Mouse (Mus musculus): ENCODE results near the gene Snx15. TPM values are rescaled to one million over a fixed set of nuclear protein-coding genes. Genes with fewer than 3 reads are reported as not detected.
A peak's percentile ranks its signal among the peaks of the same experiment; 100 is the strongest.

Snx15 gene
- 13.7 and 15.7 TPM in 2 replicates for polyA plus RNA-seq (2012; rRNA removed)

- H3K4me3 ChIP-seq (ENCODE audit: control insufficient read depth, low read depth, low read length): peak within 1 kb of the TSS; percentile 82
- H3K36me3 ChIP-seq (ENCODE audit: control insufficient read depth, insufficient read depth, low read length): no peaks in the 10 kb centered on the region
- TF ChIP-seq CTCF (IDR thresholded peaks at IDR 0.05; ENCODE audit: control insufficient read depth, insufficient read depth, insufficient replicate concordance, low read depth, low read length) (no peak), POLR2A (IDR thresholded peaks at IDR 0.05; ENCODE audit: control insufficient read depth, low read depth, low read length) (peak; percentile 58)
These were observed at the start of gene Snx15 for GRCm38 (mm10) chr19:6127760-6128341. Gene Snx15, minus strand, starts transcription at chr19:6128304.

GRCm38 (mm10) chr19:6174771-6175170, 46.7 kb upstream of the Snx15 start:
- Histone ChIP-seq H3K36me3 (ENCODE audit: control insufficient read depth, insufficient read depth, low read length) (no peaks in the 10 kb centered on the region), H3K4me3 (ENCODE audit: control insufficient read depth, low read depth, low read length) (no peak overlapping the region), H3K4me1 (ENCODE audit: control insufficient read depth, insufficient read depth, low read length) (no peaks in the 10 kb centered on the region), H3K27me3 (ENCODE audit: control insufficient read depth, insufficient read depth, low read length) (no peaks in the 10 kb centered on the region), H3K27ac (ENCODE audit: control insufficient read depth, insufficient read depth, low read depth, low read length) (no peak overlapping the region)
- TF ChIP-seq POLR2A (IDR thresholded peaks at IDR 0.05; ENCODE audit: control insufficient read depth, low read depth, low read length) (no peak), CTCF (IDR thresholded peaks at IDR 0.05; ENCODE audit: control insufficient read depth, insufficient read depth, insufficient replicate concordance, low read depth, low read length) (no peak)

More at GRCm38 (mm10) chr19:6127760-6128341, at the start of gene Snx15:
- no peaks in the 10 kb centered on the region for H3K4me1 ChIP-seq (ENCODE audit: control insufficient read depth, insufficient read depth, low read length)
- H3K27ac ChIP-seq (ENCODE audit: control insufficient read depth, insufficient read depth, low read depth, low read length): peak within 1 kb of the TSS; percentile 82
- H3K27me3 ChIP-seq (ENCODE audit: control insufficient read depth, insufficient read depth, low read length): no peaks in the 10 kb centered on the region

- no peaks in the 10 kb centered on the region for H3K36me3 ChIP-seq (ENCODE audit: control insufficient read depth, insufficient read depth, low read length)
- no peaks in the 10 kb centered on the region for H3K27me3 ChIP-seq (ENCODE audit: control insufficient read depth, insufficient read depth, low read length)
- TF ChIP-seq POLR2A (IDR thresholded peaks at IDR 0.05; ENCODE audit: control insufficient read depth, low read depth, low read length) (no peak), CTCF (IDR thresholded peaks at IDR 0.05; ENCODE audit: control insufficient read depth, insufficient read depth, insufficient replicate concordance, low read depth, low read length) (no peak)
- H3K4me3 ChIP-seq (ENCODE audit: control insufficient read depth, low read depth, low read length): no peak overlapping the region
- H3K27ac ChIP-seq (ENCODE audit: control insufficient read depth, insufficient read depth, low read depth, low read length): no peak overlapping the region
- no peaks in the 10 kb centered on the region for H3K4me1 ChIP-seq (ENCODE audit: control insufficient read depth, insufficient read depth, low read length)
These were observed 43.1 kb upstream of the Snx15 start for GRCm38 (mm10) chr19:6171215-6171614.

GRCm38 (mm10) chr19:6166750-6167149, 38.6 kb upstream of the Snx15 start:
- no peaks in the 10 kb centered on the region for H3K4me1 ChIP-seq (ENCODE audit: control insufficient read depth, insufficient read depth, low read length)
- no peaks in the 10 kb centered on the region for H3K27me3 ChIP-seq (ENCODE audit: control insufficient read depth, insufficient read depth, low read length)
- H3K36me3 ChIP-seq (ENCODE audit: control insufficient read depth, insufficient read depth, low read length): no peaks in the 10 kb centered on the region
- no peak overlapping the region for H3K27ac ChIP-seq (ENCODE audit: control insufficient read depth, insufficient read depth, low read depth, low read length)
- no peak overlapping the region for H3K4me3 ChIP-seq (ENCODE audit: control insufficient read depth, low read depth, low read length)
- TF ChIP-seq POLR2A (IDR thresholded peaks at IDR 0.05; ENCODE audit: control insufficient read depth, low read depth, low read length) (no peak), CTCF (IDR thresholded peaks at IDR 0.05; ENCODE audit: control insufficient read depth, insufficient read depth, insufficient replicate concordance, low read depth, low read length) (peak; percentile 22; the same call in 1 of the 2 replicates)

- TF ChIP-seq POLR2A (IDR thresholded peaks at IDR 0.05; ENCODE audit: control insufficient read depth, low read depth, low read length) (no peak), CTCF (IDR thresholded peaks at IDR 0.05; ENCODE audit: control insufficient read depth, insufficient read depth, insufficient replicate concordance, low read depth, low read length) (no peak)
- Histone ChIP-seq H3K27ac (ENCODE audit: control insufficient read depth, insufficient read depth, low read depth, low read length) (no peak overlapping the region), H3K27me3 (ENCODE audit: control insufficient read depth, insufficient read depth, low read length) (no peaks in the 10 kb centered on the region), H3K4me1 (ENCODE audit: control insufficient read depth, insufficient read depth, low read length) (no peaks in the 10 kb centered on the region), H3K36me3 (ENCODE audit: control insufficient read depth, insufficient read depth, low read length) (no peaks in the 10 kb centered on the region), H3K4me3 (ENCODE audit: control insufficient read depth, low read depth, low read length) (no peak overlapping the region)
These were observed 35.9 kb upstream of the Snx15 start for GRCm38 (mm10) chr19:6163872-6164547.

GRCm38 (mm10) chr19:6157220-6157619, 29.1 kb upstream of the Snx15 start:
- Histone ChIP-seq H3K36me3 (ENCODE audit: control insufficient read depth, insufficient read depth, low read length) (no peaks in the 10 kb centered on the region), H3K4me1 (ENCODE audit: control insufficient read depth, insufficient read depth, low read length) (no peaks in the 10 kb centered on the region), H3K27me3 (ENCODE audit: control insufficient read depth, insufficient read depth, low read length) (no peaks in the 10 kb centered on the region), H3K4me3 (ENCODE audit: control insufficient read depth, low read depth, low read length) (no peak overlapping the region), H3K27ac (ENCODE audit: control insufficient read depth, insufficient read depth, low read depth, low read length) (no peak overlapping the region)
- TF ChIP-seq CTCF (IDR thresholded peaks at IDR 0.05; ENCODE audit: control insufficient read depth, insufficient read depth, insufficient replicate concordance, low read depth, low read length): no peak

GRCm38 (mm10) chr19:6156372-6156771, 28.3 kb upstream of the Snx15 start:
- no peak overlapping the region for H3K4me3 ChIP-seq (ENCODE audit: control insufficient read depth, low read depth, low read length)
- no peaks in the 10 kb centered on the region for H3K27me3 ChIP-seq (ENCODE audit: control insufficient read depth, insufficient read depth, low read length)
- TF ChIP-seq POLR2A (IDR thresholded peaks at IDR 0.05; ENCODE audit: control insufficient read depth, low read depth, low read length) (no peak), CTCF (IDR thresholded peaks at IDR 0.05; ENCODE audit: control insufficient read depth, insufficient read depth, insufficient replicate concordance, low read depth, low read length) (peak; percentile 25; the same call in 1 of the 2 replicates)
- no peaks in the 10 kb centered on the region for H3K36me3 ChIP-seq (ENCODE audit: control insufficient read depth, insufficient read depth, low read length)
- H3K27ac ChIP-seq (ENCODE audit: control insufficient read depth, insufficient read depth, low read depth, low read length): no peak overlapping the region
- H3K4me1 ChIP-seq (ENCODE audit: control insufficient read depth, insufficient read depth, low read length): no peaks in the 10 kb centered on the region
